In genomic region chr13:56597831-56598612, GRCm38 (mm10) we compare ENCODE assay signal across 10 mouse cellular contexts. TPM values are rescaled to one million over a fixed set of nuclear protein-coding genes. Genes with fewer than 3 reads are reported as not detected.
DNase-seq lines count a peak whose midpoint lies in the region; ATAC-seq and TF ChIP-seq lines count a peak whose summit lies in the region.
"Had no signal": no experiment of that assay in that cellular context is flagged by ENCODE, and none has a peak within 500 bp of the region (broad histone marks: within the 10 kb centered on the region; RNA-seq: fewer than 3 reads in every experiment).

No protein-coding gene starts in this region.

- DNase-seq in NIH3T3 (ENCODE audit: low read depth): peak; percentile 93
- DNase-seq in gastrocnemius, postnatal 36 days: peak; percentile 28 to 45
- peak; percentile 79 for DNase-seq in kidney, postnatal 14 days
- peak; percentile 66 for DNase-seq in ovary, postnatal 36 days (ENCODE audit: low spot score)
- no peak for DNase-seq in thymus, adult 2 months
- no peak for DNase-seq in thymus, postnatal 14 days

- peak overlapping the region; percentile 33 for H3K4me2 ChIP-seq in forebrain, embryonic 15.5 days (replicated peaks)
- no peak overlapping the region for H3K4me2 ChIP-seq in forebrain, embryonic 12.5 days

- 29% methylated on average over 12 of the region's 12 CpGs for WGBS in forebrain, embryonic 15.5 days
- WGBS in forebrain, embryonic 12.5 days: 48% methylated on average over 12 of the region's 12 CpGs
- 84% methylated on average over 12 of the region's 12 CpGs for WGBS in thymus, adult 2 months

- no peak overlapping the region for H3K9ac ChIP-seq in forebrain, embryonic 15.5 days (replicated peaks)
- no peak overlapping the region for H3K9ac ChIP-seq in forebrain, embryonic 12.5 days

- peak overlapping the region; percentile 20; the same call in 1 of the 2 replicates for H3K4me3 ChIP-seq in forebrain, embryonic 15.5 days
- H3K4me3 ChIP-seq in forebrain, embryonic 12.5 days (replicated peaks): no peak overlapping the region
- H3K4me3 ChIP-seq in thymus, adult 2 months (ENCODE audit: control insufficient read depth, insufficient read depth, low read length): no peak overlapping the region

- peak; percentile 75 for ATAC-seq in forebrain, embryonic 15.5 days (replicated peaks)
- no peak for ATAC-seq in forebrain, embryonic 12.5 days (ENCODE audit: low FRiP score)

- no peak overlapping the region for H3K27ac ChIP-seq in forebrain, embryonic 15.5 days (replicated peaks)
- H3K27ac ChIP-seq in forebrain, embryonic 12.5 days: no peak overlapping the region
- no peak overlapping the region for H3K27ac ChIP-seq in thymus, adult 2 months (ENCODE audit: control insufficient read depth, insufficient read depth, low read length)
- H3K27ac ChIP-seq: macrophage had no signal

- intact Hi-C loops in gastrocnemius, postnatal 36 days (cut with DNase I): no loop called here

- no peaks in the 10 kb centered on the region for H3K36me3 ChIP-seq in forebrain, embryonic 15.5 days
- H3K36me3 ChIP-seq in forebrain, embryonic 12.5 days (replicated peaks): no peaks in the 10 kb centered on the region
- H3K36me3 ChIP-seq in thymus, adult 2 months (ENCODE audit: control insufficient read depth, insufficient read depth, low read length): no peaks in the 10 kb centered on the region

- no peaks in the 10 kb centered on the region for H3K9me3 ChIP-seq in forebrain, embryonic 15.5 days
- H3K9me3 ChIP-seq in forebrain, embryonic 12.5 days: no peaks in the 10 kb centered on the region

- H3K4me1 ChIP-seq in forebrain, embryonic 15.5 days: peaks cover 20% of the 10 kb centered on the region
- peaks cover 16% of the 10 kb centered on the region for H3K4me1 ChIP-seq in forebrain, embryonic 12.5 days
- no peaks in the 10 kb centered on the region for H3K4me1 ChIP-seq in thymus, adult 2 months (replicated peaks; ENCODE audit: control insufficient read depth, insufficient read depth, low read length)

- TF ChIP-seq POLR2A in thymus, adult 2 months (IDR thresholded peaks at IDR 0.05; ENCODE audit: control insufficient read depth, extremely low read depth, insufficient read depth, low read length, poor library complexity): no peak

- H3K27me3 ChIP-seq in forebrain, embryonic 15.5 days: no peaks in the 10 kb centered on the region
- H3K27me3 ChIP-seq in forebrain, embryonic 12.5 days: no peaks in the 10 kb centered on the region; the same call in 1 of the 2 replicates
- no peaks in the 10 kb centered on the region for H3K27me3 ChIP-seq in thymus, adult 2 months (ENCODE audit: control insufficient read depth, insufficient read depth, low read length)

- TF ChIP-seq CTCF in thymus, adult 2 months (IDR thresholded peaks at IDR 0.05; ENCODE audit: borderline replicate concordance, control insufficient read depth, extremely low read depth, insufficient read depth, low read length, poor library complexity): no peak

RNA-seq across cellular contexts. Expression of gene Tgfbi, which starts 11.3 kb away (rescaled TPM):
- polyA plus RNA-seq in forebrain, embryonic 15.5 days (2015; fragmentation: Nextera tagmentation; extraction: Ambion mirVana): 3.6 and 3.9 TPM in 2 replicates
- polyA plus RNA-seq in forebrain, embryonic 12.5 days (2016; fragmentation: Nextera tagmentation; extraction: Ambion mirVana): 21.4 and 24.0 TPM in 2 replicates
- 10 to 100 TPM; 14.1 to 17.1 TPM for total RNA-seq in gastrocnemius, postnatal 36 days (2021)
- polyA plus RNA-seq in thymus, adult 2 months (2012; rRNA removed): 32.1 and 33.8 TPM in 2 replicates

RNA-seq across cellular contexts. Expression of gene Lect2, which starts 49.7 kb away (rescaled TPM):
- polyA plus RNA-seq in forebrain, embryonic 15.5 days (2015; fragmentation: Nextera tagmentation; extraction: Ambion mirVana): not detected in 2 replicates
- not detected in 2 replicates for polyA plus RNA-seq in forebrain, embryonic 12.5 days (2016; fragmentation: Nextera tagmentation; extraction: Ambion mirVana)
- total RNA-seq in gastrocnemius, postnatal 36 days (2021): not detected
- 0.33 TPM in 1 of 2 replicates, not detected in the other for polyA plus RNA-seq in thymus, adult 2 months (2012; rRNA removed)
- polyA plus RNA-seq: cortical plate, adult 2 months; macrophage had no signal

Comparison
In these comparisons a context has a peak if more than half of its experiments do, and no peak if none do; other contexts are left out.
1. DNase-seq: peak in NIH3T3 (single experiment), gastrocnemius, postnatal 36 days (2 of 2), kidney, postnatal 14 days (single experiment) and ovary, postnatal 36 days (single experiment); none in thymus, adult 2 months (single experiment) and thymus, postnatal 14 days (single experiment).